Mouse (Mus musculus): Measurements from ENCODE around the gene Bdkrb2. TPM values are rescaled to one million over a fixed set of nuclear protein-coding genes. Genes with fewer than 3 reads are reported as not detected.

The Bdkrb2 gene
- total RNA-seq, 2 experiments from 2014 or later: 0.58 to 0.96 TPM

DNA sequence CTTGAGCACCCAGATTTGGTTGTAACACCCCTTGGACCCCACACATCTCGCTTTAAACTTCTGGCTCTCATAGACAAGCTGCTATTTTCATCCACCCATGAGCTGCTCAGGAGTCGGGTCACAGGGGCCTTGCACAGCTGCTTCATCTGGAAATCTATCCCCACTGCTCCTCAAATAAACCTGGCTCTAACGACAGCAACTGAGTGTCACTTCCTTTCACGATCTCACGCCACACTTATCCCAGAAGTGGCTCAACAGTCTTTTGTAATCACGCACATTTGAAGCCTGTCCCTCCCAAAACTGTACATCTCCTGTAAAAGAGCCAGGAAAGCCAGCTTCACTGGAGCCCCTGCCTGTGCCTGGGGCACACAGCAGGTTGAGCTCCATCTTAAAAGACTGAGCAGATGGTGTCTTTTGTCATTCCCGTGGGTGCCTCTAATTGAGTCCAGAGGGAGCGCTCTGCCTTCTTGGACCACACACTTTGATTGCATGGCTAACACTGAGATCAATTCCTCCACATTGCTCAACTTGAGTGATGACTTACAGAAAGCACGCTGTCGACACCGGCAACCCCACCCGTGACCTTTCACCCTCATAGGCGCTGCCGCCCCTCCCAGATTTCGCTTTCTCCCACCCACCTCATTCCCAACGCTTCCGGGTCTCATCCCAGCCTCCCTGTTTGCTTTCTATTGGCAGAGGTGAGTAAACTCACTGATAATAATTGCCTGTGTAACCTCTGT is 17.2 kb upstream of the Bdkrb2 start:
- no peak for DNase-seq (ENCODE audit: low spot score in 2 of 2)

DNA sequence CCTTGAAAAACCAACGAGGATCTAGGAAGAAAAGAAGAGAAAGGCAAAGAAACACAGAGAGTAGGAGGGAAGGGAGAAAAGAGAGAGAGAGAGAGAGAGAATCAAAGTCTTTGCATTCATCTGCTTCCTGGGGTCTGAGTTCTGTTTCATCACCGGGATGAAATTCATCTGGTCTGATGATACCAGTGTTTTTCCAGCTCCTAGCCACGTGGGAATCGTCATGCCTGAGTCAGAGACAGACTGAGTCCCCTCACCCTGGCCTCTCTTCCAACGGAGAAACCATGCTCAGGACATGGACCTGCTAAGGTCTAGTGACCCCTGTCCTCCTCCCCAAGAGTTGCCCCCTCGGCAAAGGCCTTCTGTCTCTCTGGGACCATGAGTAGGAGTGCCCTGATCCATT is 16.5 kb upstream of the Bdkrb2 start:
- no peak for DNase-seq (ENCODE audit: low spot score in 2 of 2)

DNA sequence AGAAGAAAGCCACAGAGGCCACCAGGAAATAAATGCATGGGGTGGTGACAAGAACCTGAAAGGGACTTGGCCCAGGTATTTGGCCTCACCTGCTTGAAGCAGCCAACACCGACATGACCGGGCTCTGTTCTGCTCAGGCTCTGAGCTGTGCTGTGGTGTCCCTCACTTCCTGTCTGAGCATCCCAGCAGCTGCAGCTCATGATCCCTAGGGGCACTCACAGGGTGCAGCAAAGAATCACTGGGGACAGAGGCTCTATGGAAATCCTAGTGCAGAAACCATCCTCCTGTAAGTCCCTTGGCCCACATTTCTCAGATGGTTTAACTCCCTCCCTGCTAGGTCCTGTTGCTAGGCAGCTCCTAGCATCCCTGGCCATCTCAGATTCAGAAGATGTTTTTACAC is 15.9 kb upstream of the Bdkrb2 start:
- DNase-seq (ENCODE audit: low spot score in 2 of 2): no peak

DNA sequence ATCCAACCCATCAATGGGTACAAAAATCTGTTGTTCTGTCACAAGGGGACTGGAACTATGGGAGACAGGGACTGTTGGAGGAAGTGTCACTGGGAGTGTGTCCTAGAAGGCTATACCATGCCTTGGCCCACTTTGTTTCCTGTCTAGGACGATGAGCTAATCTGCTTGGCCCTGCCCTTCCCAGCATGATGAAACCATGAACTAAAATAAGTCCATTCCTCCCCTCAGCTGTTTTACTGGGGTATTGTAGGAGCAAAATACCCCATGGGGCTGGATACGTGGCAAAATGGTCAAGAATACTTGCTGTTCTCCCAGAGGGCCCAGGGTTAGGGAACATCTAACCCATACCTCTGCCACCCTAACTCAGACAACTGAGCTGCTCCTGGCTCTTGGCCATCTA is 15.0 kb upstream of the Bdkrb2 start:
- no peak for DNase-seq (ENCODE audit: low spot score in 2 of 2)

DNA sequence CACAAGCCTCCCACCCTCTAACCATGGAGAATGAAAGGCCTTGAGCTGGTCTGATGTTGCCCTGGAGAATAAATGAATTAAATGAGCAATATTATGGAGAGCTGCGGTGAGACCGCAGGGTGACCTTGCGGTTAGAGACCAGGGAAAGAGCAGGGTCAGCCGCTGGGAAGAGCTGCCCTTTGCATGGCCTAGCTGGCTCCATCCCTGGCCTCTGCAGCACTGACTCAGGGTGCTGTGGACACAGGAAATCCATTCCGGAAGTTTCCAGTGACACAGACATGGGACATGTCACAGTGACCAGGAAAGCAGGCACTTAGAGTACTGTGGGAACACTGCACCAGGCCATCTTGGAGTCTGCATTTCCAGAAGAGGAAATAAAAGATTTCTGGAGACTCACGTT is 14.1 kb upstream of the Bdkrb2 start:
- no peak for DNase-seq (ENCODE audit: low spot score in 2 of 2)

DNA sequence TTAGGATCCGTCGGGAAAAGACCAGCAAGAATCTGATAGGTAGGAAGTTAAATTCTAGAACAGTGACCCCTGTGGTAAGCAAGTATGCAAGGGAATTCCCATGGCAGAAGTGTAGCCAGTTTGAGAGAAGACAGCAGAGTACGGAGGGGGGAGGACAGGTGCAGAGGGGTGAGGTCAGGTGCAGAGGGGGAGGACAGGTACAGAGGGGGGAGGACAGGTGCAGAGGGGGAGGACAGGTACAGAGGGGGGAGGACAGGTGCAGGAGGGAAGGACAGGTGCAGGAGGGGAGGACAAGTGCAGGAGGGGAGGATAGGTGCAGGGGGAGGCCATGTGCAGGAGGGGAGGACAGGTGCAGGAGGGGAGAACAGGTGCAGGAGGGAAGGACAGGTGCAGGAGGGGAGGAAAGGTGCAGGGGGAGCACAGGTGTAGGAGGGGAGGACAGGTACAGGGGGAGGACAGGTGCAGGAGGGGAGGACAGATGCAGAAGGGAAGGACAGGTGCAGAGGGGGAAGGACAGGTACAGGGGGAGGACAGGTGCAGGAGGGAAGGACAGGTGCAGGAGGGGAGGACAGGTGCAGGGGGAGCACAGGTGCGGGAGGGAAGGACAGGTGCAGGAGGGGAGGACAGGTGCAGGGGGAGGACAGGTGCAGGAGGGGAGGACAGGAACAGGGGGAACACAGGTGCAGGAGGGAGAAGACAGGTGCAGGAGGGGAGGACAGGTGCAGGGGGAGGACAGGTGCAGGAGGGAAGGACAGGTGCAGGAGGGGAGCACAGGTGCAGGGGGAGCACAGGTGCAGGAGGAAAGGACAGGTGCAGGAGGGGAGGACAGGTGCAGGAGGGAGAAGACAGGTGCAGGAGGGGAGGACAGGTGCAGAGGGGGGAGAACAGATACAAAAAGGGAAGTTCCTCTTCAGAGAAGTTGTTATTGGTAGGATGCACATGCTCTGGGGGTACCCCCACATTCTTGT is 12.9 kb upstream of the Bdkrb2 start:
- DNase-seq (ENCODE audit: low spot score in 2 of 2): no peak

DNA sequence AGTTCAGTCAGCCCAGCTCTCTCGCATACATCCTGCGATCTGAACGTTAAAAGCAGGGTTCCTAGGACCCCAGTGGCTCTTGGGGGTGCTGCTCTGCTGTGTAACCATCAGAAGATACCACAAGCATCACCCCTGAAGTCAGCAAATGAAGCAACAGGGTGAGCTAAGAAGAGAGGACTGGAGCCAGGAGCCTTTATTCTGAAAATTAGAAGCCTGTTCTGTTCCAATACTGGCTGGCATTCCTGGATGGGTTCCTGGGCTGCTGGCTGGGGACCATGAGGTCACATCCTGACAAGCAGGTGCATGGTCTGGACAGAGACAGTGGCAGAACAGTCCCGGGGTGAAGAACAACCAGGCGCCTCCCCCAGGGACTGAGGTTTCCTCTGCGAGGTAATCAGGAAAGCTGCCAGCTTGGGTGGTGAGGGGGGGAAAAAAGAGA is 11.5 kb upstream of the Bdkrb2 start:
- DNase-seq (ENCODE audit: low spot score in 2 of 2): no peak

DNA sequence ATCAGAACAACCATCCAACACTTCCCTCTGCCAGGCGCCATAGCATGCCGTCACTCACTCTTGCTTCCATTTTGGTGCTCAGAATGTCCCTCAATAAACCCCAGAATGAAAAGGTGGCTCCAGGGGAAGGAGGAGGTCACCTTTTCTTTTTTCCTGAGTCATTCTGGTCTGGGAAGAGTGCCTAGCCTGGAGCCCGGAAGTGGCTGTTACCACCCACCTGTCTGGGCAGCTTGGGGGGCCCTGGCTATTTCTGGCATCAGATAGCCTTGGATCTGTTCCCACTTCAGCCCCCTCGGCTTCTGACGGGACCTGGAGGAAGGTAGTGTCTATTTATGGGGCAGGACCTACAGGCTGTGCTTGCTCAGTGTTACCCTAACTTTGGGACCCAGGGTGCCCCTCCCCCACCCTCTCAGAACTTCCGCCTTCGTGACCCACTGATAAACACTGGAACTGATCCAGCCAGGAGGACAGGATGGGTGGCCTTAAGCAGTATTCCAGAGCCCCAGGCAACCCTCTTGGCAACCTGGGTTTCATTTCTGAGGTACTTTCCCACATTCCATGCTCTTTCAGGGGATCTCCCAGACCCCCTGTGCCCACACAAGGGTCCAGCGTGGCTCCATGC is 8.8 kb upstream of the Bdkrb2 start:
- DNase-seq (ENCODE audit: low spot score in 2 of 2): no peak

DNA sequence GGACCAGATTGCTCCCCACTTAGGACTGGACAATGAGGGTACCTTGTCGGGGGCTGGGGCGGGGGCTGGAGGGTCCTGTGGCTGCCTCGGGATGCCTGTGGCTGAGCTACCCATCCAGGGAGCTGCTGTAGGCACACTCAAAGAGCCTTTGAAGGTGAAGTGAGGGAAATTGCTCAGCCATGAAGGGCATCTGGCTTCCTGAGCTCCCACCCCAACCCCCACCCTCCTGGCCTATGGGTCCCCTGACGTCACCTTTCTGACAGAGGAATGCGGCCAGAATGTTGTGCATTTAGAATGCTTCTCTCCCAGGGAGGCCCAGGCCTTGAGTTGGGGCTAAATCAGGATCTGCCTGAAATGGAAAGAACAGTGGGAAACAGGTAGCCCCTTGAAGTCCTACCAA is 7.9 kb upstream of the Bdkrb2 start:
- DNase-seq (ENCODE audit: low spot score in 2 of 2): no peak

DNA sequence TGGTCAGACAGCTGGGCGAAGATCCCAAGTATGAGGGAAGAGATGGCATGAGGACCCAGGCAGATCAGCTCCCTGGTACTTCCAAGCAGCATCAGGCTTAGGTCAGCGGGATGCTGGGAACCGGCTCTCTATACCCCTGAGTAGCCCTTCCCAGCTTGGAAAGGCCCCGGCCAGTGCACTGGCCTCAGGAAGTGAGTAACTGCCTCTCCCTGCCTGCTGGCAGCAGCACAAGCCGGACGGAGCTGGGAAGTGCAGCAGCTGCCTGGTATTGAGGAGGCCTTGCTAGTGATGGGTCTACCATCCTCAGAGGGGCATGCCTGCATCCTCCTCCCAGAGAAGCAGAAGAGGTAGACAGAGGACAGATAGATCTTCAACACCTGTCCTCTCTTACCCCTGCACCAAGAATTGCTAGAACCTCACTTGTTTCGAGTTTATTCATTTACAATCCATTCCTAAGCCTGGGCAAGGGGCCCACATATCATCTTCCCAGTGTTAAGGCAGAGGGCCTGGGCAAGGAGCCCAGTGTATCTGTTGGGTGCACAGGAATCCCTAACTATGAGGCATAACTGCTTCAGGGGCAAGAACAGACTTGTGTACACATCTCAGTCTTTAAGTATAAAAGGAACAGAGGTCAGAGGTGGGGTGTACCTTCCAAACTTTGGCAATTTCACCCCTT is 5.6 kb upstream of the Bdkrb2 start:
- DNase-seq (ENCODE audit: low spot score in 2 of 2): no peak

DNA sequence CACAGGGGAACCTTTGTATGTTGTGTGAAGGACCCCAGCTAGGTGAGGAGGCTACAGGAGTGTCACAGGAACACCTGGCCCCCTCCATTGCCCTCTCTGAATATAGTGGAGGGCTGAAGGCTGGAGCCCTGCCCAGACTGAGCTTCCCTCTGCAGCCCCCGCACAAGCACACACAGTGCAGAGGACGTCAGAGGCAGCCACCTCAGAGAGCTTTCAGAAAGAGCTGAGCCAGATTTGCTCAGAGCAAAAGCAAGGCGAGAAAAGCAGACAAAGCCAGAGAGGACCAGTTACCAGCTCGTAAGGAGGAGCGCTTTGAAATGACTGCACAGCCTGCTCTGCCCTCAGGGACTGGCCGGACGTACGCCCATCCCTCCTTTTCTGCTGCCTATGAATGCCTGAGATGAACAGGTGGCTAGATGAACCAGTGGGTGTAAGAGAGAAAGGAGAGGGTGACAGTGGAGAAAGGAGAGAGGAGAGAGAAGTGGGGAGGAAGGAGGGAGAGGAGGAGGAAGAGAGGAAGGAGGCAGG is 2.0 kb upstream of the Bdkrb2 start:
- DNase-seq (ENCODE audit: low spot score in 2 of 2): peak; percentile 56 to 72

DNA sequence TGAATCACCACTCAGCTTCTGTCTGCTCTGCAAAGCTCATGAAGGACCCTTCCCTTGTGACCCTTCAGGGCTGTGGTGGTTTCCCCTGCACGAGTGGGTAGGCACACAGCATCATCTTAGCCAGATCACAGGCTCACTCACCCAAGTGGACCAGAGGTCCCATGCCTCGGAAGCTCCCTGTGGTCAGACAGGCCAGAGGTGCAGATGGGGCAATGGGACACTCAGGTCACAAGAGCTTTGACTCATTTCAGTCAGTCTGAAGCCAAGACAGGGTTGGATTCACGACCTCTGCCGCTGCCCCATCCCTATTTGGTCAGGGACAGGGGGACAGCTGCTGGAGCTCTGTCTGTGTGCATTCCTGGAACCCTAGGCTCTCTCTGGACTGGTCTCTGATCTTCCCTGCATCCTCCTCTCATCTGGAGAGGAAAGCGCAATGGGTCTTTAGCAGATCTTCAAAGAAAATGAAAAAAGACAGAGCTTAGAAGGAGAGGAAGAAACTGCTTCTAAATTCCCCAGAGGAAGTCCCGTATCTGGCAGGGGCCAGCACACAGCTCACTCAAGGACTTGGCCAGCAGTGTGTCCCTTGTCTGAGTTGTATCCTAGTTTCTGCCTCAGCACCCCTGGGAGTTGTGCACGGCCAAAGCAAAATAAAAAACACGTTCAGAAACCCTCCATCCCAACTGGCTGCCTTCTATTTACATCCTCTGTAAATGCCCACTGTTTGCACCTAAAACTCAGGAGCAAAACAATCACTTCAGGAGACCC is 788 bp upstream of the Bdkrb2 start:
- DNase-seq (ENCODE audit: low spot score in 2 of 2): no peak

DNA sequence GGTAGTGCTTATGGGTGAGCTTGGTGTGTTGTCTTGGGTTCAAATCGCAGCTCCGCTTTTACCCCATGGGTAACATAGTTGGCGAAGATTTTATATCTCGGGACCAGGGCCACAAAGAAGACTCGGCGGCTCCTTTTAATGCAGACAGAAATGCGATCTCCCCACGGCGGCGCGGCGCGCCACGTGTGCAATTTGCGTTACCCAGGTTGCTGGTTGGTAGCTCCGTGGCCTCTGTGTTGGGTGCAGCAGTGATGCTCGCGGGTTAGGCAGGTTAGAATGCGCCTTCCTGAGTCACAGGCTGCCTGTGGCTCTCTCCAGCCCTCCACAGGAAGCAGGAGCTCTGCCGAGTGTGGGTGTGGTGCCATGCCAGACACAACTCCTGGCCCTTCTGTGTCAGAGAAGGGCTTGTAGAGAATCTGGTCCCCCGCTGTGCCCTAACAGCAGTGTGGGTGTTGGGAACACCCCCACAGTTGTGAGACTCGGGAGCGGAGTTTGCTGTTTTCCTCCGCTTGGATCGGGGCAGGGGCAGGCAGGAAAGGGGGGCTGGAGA is 775 bp downstream of the Bdkrb2 start:
- no peak for DNase-seq (ENCODE audit: low spot score in 2 of 2)

DNA sequence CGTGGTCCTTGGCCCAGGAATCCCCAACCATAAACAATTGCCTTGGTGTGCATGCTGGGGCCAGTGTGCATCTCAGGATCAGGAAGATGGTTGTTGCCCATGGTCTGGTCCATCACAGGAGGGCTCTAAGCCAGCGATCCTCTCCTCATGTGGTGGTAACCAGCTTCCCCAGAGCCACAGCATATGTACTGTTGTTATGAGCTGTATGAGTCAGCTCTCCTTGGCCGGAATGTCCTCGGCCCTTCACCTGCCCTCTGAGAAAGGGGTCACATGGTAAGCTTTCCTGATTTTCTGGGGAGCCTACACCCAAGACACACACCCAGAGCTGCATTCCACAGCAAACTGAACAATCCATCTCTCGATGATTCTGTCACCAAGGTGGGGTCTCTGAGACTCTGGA is 2.2 kb downstream of the Bdkrb2 start:
- no peak for DNase-seq (ENCODE audit: low spot score in 2 of 2)

DNA sequence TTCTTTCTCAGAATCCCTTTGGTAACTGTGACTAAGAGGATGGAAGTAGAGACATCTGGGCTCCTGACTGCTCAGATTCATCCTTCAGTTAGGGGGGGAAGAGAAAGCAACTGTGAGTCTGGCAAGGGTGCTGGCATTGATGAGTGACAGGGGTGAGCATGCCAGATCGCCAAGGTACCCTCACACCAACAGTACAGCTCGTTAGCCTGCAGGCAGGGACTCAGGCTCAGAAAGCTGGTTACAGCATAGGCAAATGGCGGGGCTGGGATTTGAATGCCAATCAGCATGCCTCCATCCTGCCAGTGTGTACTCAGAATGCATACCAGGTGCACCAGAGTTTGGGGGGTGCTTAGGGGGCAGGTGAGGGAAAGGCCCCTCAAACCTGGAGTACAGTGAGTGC is 8.8 kb downstream of the Bdkrb2 start:
- DNase-seq (ENCODE audit: low spot score in 2 of 2): no peak

DNA sequence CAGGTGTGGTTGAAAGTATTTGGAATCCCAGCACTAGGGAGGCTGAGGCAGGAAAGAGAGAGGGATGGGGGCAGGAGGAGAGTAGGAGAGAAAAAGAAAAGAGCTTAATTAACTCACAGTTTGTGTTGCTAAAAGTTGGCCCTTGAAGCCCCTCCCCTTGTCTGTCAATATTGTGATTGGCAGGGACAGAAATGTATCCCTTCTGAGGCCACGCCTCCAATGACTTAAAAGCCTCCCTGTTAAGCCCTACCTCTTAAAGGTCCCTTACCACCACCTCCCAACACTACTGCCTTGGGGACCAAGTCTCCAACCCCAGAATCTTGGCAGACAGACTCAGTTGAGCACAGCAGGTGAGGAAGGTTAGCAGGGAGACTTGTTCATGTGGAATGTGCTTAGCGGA is 9.6 kb downstream of the Bdkrb2 start:
- no peak for DNase-seq (ENCODE audit: low spot score in 2 of 2)

DNA sequence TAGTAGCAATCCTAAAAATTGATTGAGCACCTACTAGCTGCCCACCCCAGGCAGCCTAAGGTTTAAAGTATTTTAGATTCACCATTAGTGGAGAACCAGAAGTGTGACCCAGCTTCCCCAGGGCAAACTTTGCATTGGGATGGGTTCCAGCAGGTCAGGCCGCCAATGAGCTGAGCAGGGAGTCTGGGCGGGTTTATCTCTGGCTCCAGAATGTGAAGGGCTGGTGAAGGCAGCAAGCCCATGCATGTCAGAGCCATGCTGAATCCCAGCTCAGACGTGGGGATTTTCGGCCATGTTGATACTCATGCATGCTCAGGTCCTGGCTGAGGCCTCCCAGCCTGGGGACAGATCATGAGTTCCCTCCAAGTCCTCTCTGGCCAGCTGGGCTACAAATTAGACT is 11.3 kb downstream of the Bdkrb2 start:
- DNase-seq (ENCODE audit: low spot score in 2 of 2): no peak

DNA sequence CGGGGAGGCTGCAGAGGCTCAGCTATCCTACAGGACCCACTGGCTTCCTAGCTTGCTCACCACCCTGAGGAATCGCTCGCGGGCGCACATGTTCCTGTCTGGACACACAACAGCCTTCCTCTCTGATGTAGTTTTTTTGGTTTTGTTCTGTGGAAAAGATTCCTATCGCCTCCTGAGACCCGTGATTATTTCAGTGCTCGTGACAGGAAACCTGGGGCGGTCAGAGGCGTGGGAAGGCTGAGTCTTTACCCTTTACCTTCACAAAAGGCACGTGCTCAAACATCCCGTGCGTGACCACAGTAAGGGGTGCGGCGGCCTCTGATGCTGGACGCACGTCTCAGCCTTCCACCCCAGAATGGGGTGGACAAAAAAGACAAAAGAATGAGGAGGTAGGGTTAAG is 17.5 kb downstream of the Bdkrb2 start:
- DNase-seq (ENCODE audit: low spot score in 2 of 2): no peak

DNA sequence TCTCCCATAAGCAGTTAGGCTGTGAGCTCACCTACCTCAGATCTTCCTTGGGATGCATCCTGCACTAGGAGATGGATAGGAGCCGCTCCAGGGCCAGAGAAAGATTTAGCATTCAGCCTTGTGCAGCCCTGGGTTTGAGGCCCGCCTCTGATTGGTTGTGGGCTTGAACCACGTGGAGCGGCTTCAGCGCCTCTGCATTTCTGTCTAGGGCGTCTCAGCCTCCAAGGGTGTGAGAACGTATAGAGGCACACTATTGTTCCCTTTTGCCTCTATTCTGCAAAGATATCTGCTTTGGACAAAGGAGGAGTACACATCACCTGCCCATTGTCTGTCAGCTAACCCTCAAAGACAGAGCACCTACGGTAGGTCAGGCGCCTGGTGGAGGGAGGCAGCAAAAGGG is 19.5 kb downstream of the Bdkrb2 start:
- DNase-seq (ENCODE audit: low spot score in 2 of 2): no peak

DNA sequence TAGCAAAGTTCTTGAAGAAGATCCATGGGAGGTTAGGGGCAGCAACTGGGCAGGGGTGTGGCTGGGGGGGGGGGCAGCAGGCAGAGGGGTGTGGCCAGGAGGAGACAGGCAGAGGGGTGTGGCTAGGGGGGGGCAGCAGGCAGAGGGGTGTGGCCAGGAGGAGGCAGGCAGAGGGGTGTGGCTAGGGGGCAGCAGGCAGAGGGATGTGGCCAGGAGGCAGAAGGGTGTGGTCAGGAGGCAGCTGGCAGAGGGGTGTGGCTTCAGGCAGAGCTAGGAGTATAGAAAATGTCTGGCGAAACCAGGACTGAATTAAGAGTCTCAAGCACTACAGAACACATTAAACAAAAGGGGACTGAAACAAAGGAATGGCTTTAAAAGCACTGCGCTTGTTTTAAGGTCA is 20.5 kb downstream of the Bdkrb2 start:
- no peak for DNase-seq (ENCODE audit: low spot score in 2 of 2)
